Mouse (Mus musculus) stomach, embryonic 16.5 days (tissue): ENCODE results near the gene Timp2. TPM values are rescaled to one million over a fixed set of nuclear protein-coding genes. Genes with fewer than 3 reads are reported as not detected.
A peak's percentile ranks its signal among the peaks of the same experiment; 100 is the strongest.

ENCODE experiments used
- ATAC-seq: fragments of 200-750 bp; cut with Nextera tagmentation; 2 replicates; pipeline ENCODE4 v1.8.0; 2017; ENCODE audit warnings: moderate number of reproducible peaks, moderate TSS enrichment; ENCODE audit not compliant: insufficient read depth, low FRiP score
- H3K27ac ChIP-seq: fragments of 300-500 bp; sonication (generic); 2 replicates; pipeline ENCODE4 v1.5.1; 2014; ENCODE audit warnings: low read length
- H3K27me3 ChIP-seq: fragments of 300-500 bp; sonication (generic); 2 replicates; pipeline ENCODE4 v1.6.1; 2014; ENCODE audit warnings: low read length, control low read depth, mixed read lengths; ENCODE audit not compliant: control insufficient read depth, insufficient read depth
- H3K36me3 ChIP-seq: fragments of 300-500 bp; sonication (generic); 2 replicates; pipeline ENCODE4 v1.6.1; 2014; ENCODE audit warnings: low read length; ENCODE audit not compliant: control insufficient read depth, insufficient read depth
- H3K4me1 ChIP-seq: fragments of 300-500 bp; sonication (generic); 2 replicates; pipeline ENCODE4 v1.6.1; 2014; ENCODE audit warnings: low read length, control low read depth, mixed read lengths; ENCODE audit not compliant: control insufficient read depth, insufficient read depth
- H3K4me2 ChIP-seq: fragments of 300-500 bp; sonication (generic); 2 replicates; pipeline ENCODE4 v1.6.1; 2014; ENCODE audit warnings: low read depth, low read length, mixed read lengths
- H3K4me3 ChIP-seq: fragments of 300-500 bp; sonication (generic); replicated peaks from 2 replicates; pipeline ENCODE4 v1.5.1; 2014; ENCODE audit warnings: mild to moderate bottlenecking, low read length
- H3K9ac ChIP-seq: fragments of 300-500 bp; sonication (generic); 2 replicates; pipeline ENCODE4 v1.6.1; 2014; ENCODE audit warnings: low read length
- H3K9me3 ChIP-seq: fragments of 300-500 bp; sonication (generic); replicated peaks from 2 replicates; pipeline ENCODE4 v1.6.1; 2016; ENCODE audit warnings: low read length, control low read depth; ENCODE audit not compliant: control insufficient read depth
- WGBS: fragments of 180-500 bp; shearing (Covaris S2); extraction: QIAGEN DNeasy Blood & Tissue Kit; methylation state at CpG from one replicate; pipeline ENCODE4 v1.1.7; 2014; 5-methylcytosine and 5-hydroxymethylcytosine counted together
- polyA plus RNA-seq: library from polyadenylated mRNA; unstranded; fragments of >200 nt; fragmentation: Nextera tagmentation; extraction: Ambion mirVana; gene quantifications from 2 replicates; pipeline ENCODE4 v1.2.1, GENCODE M21; 2015

The Timp2 gene
- polyA plus RNA-seq, 1 experiment from 2014 or later = 66.5 TPM

GRCm38 (mm10) chr11:118298810-118299209, 56.7 kb downstream of the Timp2 start:
- Histone ChIP-seq H3K27me3 (no peaks in the 10 kb centered on the region), H3K27ac (no peak overlapping the region), H3K4me2 (no peak overlapping the region), H3K4me3 (no peak overlapping the region), H3K9ac (no peak overlapping the region), H3K4me1 (no peaks in the 10 kb centered on the region), H3K36me3 (no peaks in the 10 kb centered on the region), H3K9me3 (no peaks in the 10 kb centered on the region)
- ATAC-seq = 0 out of 2 replicates have a peak, but pooled peaks have one; percentile 51
- 74% methylated on average over 2 of the region's 2 CpGs for WGBS

GRCm38 (mm10) chr11:118297967-118298366, 57.6 kb downstream of the Timp2 start:
- no peak for ATAC-seq
- Histone ChIP-seq H3K9ac (no peak overlapping the region), H3K4me1 (no peaks in the 10 kb centered on the region), H3K4me2 (no peak overlapping the region), H3K9me3 (no peaks in the 10 kb centered on the region), H3K27me3 (no peaks in the 10 kb centered on the region), H3K36me3 (no peaks in the 10 kb centered on the region), H3K27ac (no peak overlapping the region), H3K4me3 (no peak overlapping the region)
- 81% methylated on average over 3 of the region's 3 CpGs for WGBS

GRCm38 (mm10) chr11:118295026-118295425, 60.5 kb downstream of the Timp2 start:
- no peaks in the 10 kb centered on the region for H3K27me3 ChIP-seq
- no peak for ATAC-seq
- H3K4me2 ChIP-seq = no peak overlapping the region
- H3K9me3 ChIP-seq = no peaks in the 10 kb centered on the region
- no peaks in the 10 kb centered on the region for H3K36me3 ChIP-seq
- H3K4me1 ChIP-seq = no peaks in the 10 kb centered on the region
- H3K27ac ChIP-seq = no peak overlapping the region
- H3K9ac ChIP-seq = no peak overlapping the region
- H3K4me3 ChIP-seq = no peak overlapping the region
- WGBS = 65% methylated on average over 2 of the region's 2 CpGs

- 67% methylated on average over 6 of the region's 6 CpGs for WGBS
- Histone ChIP-seq H3K27me3 (no peaks in the 10 kb centered on the region), H3K9ac (no peak overlapping the region), H3K4me3 (no peak overlapping the region), H3K4me1 (peaks cover 9% of the 10 kb centered on the region), H3K27ac (no peak overlapping the region), H3K9me3 (no peaks in the 10 kb centered on the region), H3K36me3 (no peaks in the 10 kb centered on the region), H3K4me2 (no peak overlapping the region)
- no peak for ATAC-seq
These were observed 62.9 kb downstream of the Timp2 start for GRCm38 (mm10) chr11:118292671-118293070.

GRCm38 (mm10) chr11:118289999-118290889, 65.3 kb downstream of the Timp2 start, which contains the start of gene Usp36:
Gene Usp36 (minus strand): TSS chr11:118290244.
- Histone ChIP-seq H3K27ac (peak within 1 kb of the TSS; percentile 90), H3K9me3 (no peaks in the 10 kb centered on the region)

GRCm38 (mm10) chr11:118289562-118289961, 66.0 kb downstream of the Timp2 start:
- H3K27ac ChIP-seq = peak overlapping the region; percentile 81
- H3K9me3 ChIP-seq = no peaks in the 10 kb centered on the region
- H3K4me2 ChIP-seq = peak overlapping the region; percentile 91
- peaks cover 13% of the 10 kb centered on the region for H3K36me3 ChIP-seq
- H3K4me1 ChIP-seq = peaks cover 15% of the 10 kb centered on the region
- peak overlapping the region; percentile 86 for H3K9ac ChIP-seq
- ATAC-seq = peak; percentile 0; the same call in 1 of the 2 replicates
- peak overlapping the region; percentile 77 for H3K4me3 ChIP-seq
- WGBS = under 1% methylated on average over 22 of the region's 22 CpGs
- H3K27me3 ChIP-seq = no peaks in the 10 kb centered on the region

More at GRCm38 (mm10) chr11:118289999-118290889, 65.3 kb downstream of the Timp2 start, which contains the start of gene Usp36:
- Histone ChIP-seq H3K27me3 (no peaks in the 10 kb centered on the region), H3K36me3 (peaks cover 7% of the 10 kb centered on the region), H3K9ac (peak within 1 kb of the TSS; percentile 86), H3K4me2 (peak within 1 kb of the TSS; percentile 91), H3K4me1 (peaks cover 15% of the 10 kb centered on the region), H3K4me3 (peak within 1 kb of the TSS; percentile 77)
- WGBS = under 1% methylated on average over 68 of the region's 68 CpGs
- peak; percentile 99 for ATAC-seq

GRCm38 (mm10) chr11:118289037-118289511, 66.5 kb downstream of the Timp2 start:
- Histone ChIP-seq H3K9me3 (no peaks in the 10 kb centered on the region), H3K4me3 (peak overlapping the region; percentile 77), H3K36me3 (peaks cover 13% of the 10 kb centered on the region), H3K4me1 (peaks cover 15% of the 10 kb centered on the region), H3K27ac (peak overlapping the region; percentile 81; the same call in 1 of the 2 replicates), H3K4me2 (peak overlapping the region; percentile 91), H3K9ac (peak overlapping the region; percentile 86), H3K27me3 (no peaks in the 10 kb centered on the region)
- no peak for ATAC-seq
- WGBS = under 1% methylated on average over 16 of the region's 16 CpGs

GRCm38 (mm10) chr11:118287573-118287972, 68.0 kb downstream of the Timp2 start:
- Histone ChIP-seq H3K9ac (no peak overlapping the region), H3K27ac (no peak overlapping the region), H3K4me3 (no peak overlapping the region), H3K27me3 (no peaks in the 10 kb centered on the region), H3K4me1 (peaks cover 15% of the 10 kb centered on the region), H3K9me3 (no peaks in the 10 kb centered on the region), H3K4me2 (no peak overlapping the region), H3K36me3 (peaks cover 20% of the 10 kb centered on the region)
- no peak for ATAC-seq
- 92% methylated on average over 9 of the region's 9 CpGs for WGBS

GRCm38 (mm10) chr11:118286434-118286833, 69.1 kb downstream of the Timp2 start:
- WGBS = 76% methylated on average over 9 of the region's 9 CpGs
- no peak overlapping the region for H3K9ac ChIP-seq
- H3K9me3 ChIP-seq = no peaks in the 10 kb centered on the region
- no peaks in the 10 kb centered on the region for H3K27me3 ChIP-seq
- H3K27ac ChIP-seq = peak overlapping the region; percentile 65; the same call in 1 of the 2 replicates
- H3K4me3 ChIP-seq = no peak overlapping the region
- ATAC-seq = no peak
- no peak overlapping the region for H3K4me2 ChIP-seq
- H3K4me1 ChIP-seq = peaks cover 15% of the 10 kb centered on the region
- peaks cover 22% of the 10 kb centered on the region for H3K36me3 ChIP-seq
